Mouse (Mus musculus) heart, adult 11 months (tissue): ENCODE measurements around the gene Mlf2.
A peak's percentile ranks its signal among the peaks of the same experiment; 100 is the strongest.

Source experiments
- DNase-seq: peaks from one replicate; pipeline ENCODE4 v3.0.0; 2022

Gene Mlf2

GRCm38 (mm10) chr6:124913214-124913613 is 18.0 kb upstream of the Mlf2 start:
- no peak for DNase-seq

GRCm38 (mm10) chr6:124913721-124914285 is 17.4 kb upstream of the Mlf2 start:
- no peak for DNase-seq

GRCm38 (mm10) chr6:124914511-124914910 is 16.7 kb upstream of the Mlf2 start:
- no peak for DNase-seq

- peak; percentile 95 for DNase-seq
Observed at GRCm38 (mm10) chr6:124915160-124915941, 15.8 kb upstream of the Mlf2 start.

GRCm38 (mm10) chr6:124915942-124916694 is 15.1 kb upstream of the Mlf2 start:
- peak; percentile 95 for DNase-seq

GRCm38 (mm10) chr6:124916695-124917517 is 14.3 kb upstream of the Mlf2 start:
- peak; percentile 99 for DNase-seq

- peak; percentile 100 for DNase-seq
Observed at GRCm38 (mm10) chr6:124917518-124918330, 13.5 kb upstream of the Mlf2 start.

GRCm38 (mm10) chr6:124918331-124918690 is 12.9 kb upstream of the Mlf2 start:
- no peak for DNase-seq

GRCm38 (mm10) chr6:124918890-124919627 is 12.1 kb upstream of the Mlf2 start:
- peak; percentile 91 for DNase-seq

- peak; percentile 100 for DNase-seq
Observed at GRCm38 (mm10) chr6:124919695-124920317, 11.4 kb upstream of the Mlf2 start, which contains the start of gene Ptms. Gene Ptms (minus strand): TSS chr6:124920103.

GRCm38 (mm10) chr6:124920318-124921085 is 10.7 kb upstream of the Mlf2 start:
- peak; percentile 92 for DNase-seq

- DNase-seq = peak; percentile 93
Observed at GRCm38 (mm10) chr6:124921539-124921938, 9.6 kb upstream of the Mlf2 start.

GRCm38 (mm10) chr6:124925173-124925793 is 5.9 kb upstream of the Mlf2 start:
- no peak for DNase-seq

GRCm38 (mm10) chr6:124925941-124926340 is 5.2 kb upstream of the Mlf2 start:
- peak; percentile 95 for DNase-seq

- DNase-seq = no peak
Observed at GRCm38 (mm10) chr6:124930231-124930630, 955 bp upstream of the Mlf2 start.

- peak; percentile 96 for DNase-seq
Observed at GRCm38 (mm10) chr6:124931525-124932313, 533 bp downstream of the Mlf2 start.

- no peak for DNase-seq
Observed at GRCm38 (mm10) chr6:124932314-124932695, 1.1 kb downstream of the Mlf2 start.

GRCm38 (mm10) chr6:124933127-124933526 is 1.9 kb downstream of the Mlf2 start:
- DNase-seq = no peak

GRCm38 (mm10) chr6:124934670-124935069 is 3.5 kb downstream of the Mlf2 start:
- DNase-seq = no peak
